Mouse (Mus musculus) small intestine, adult 2 months (tissue): ENCODE measurements around the gene Disp2. TPM values are rescaled to one million over a fixed set of nuclear protein-coding genes. Genes with fewer than 3 reads are reported as not detected.

Source experiments
- H3K27ac ChIP-seq: fragments of 200-500 bp; 2 replicates; pipeline ENCODE4 v1.5.1; 2012; ENCODE audit warnings: low read depth, low read length, control low read depth, inconsistent platforms; ENCODE audit not compliant: insufficient read depth
- H3K27me3 ChIP-seq: fragments of 200-500 bp; 2 replicates; pipeline ENCODE4 v1.6.1; 2012; ENCODE audit warnings: mild to moderate bottlenecking, moderate library complexity, low read length, inconsistent platforms; ENCODE audit not compliant: control insufficient read depth, insufficient read depth
- H3K36me3 ChIP-seq: fragments of 200-500 bp; 2 replicates; pipeline ENCODE4 v1.6.1; 2012; ENCODE audit warnings: mild to moderate bottlenecking, low read length, control low read depth, inconsistent platforms; ENCODE audit not compliant: control insufficient read depth, insufficient read depth
- H3K4me1 ChIP-seq: fragments of 200-500 bp; 2 replicates; pipeline ENCODE4 v1.6.1; 2012; ENCODE audit warnings: low read length, inconsistent platforms, mixed read lengths; ENCODE audit not compliant: control insufficient read depth, insufficient read depth, insufficient read length
- H3K4me3 ChIP-seq: fragments of 200-500 bp; 2 replicates; pipeline ENCODE4 v1.5.1; 2012; ENCODE audit warnings: low read depth, mild to moderate bottlenecking, control low read depth, inconsistent platforms, low read length, moderate library complexity
- CTCF ChIP-seq: fragments of 200-500 bp; IDR thresholded peaks from 2 replicates; pipeline ENCODE4 v1.5.1; 2012; ENCODE audit warnings: low read depth, mild to moderate bottlenecking, control low read depth, inconsistent platforms, low read length, moderate library complexity, mixed read lengths; ENCODE audit not compliant: insufficient replicate concordance, insufficient read length; ENCODE audit errors: extremely low read depth
- POLR2A ChIP-seq: fragments of 200-500 bp; IDR thresholded peaks from 2 replicates; pipeline ENCODE4 v1.6.1; 2012; ENCODE audit warnings: low read depth, mild to moderate bottlenecking, control low read depth, inconsistent platforms, low read length, moderate library complexity
- WGBS: fragments of 180-500 bp; shearing (Covaris S2); methylation state at CpG from one replicate; pipeline ENCODE4 v1.1.7; 2018; 5-methylcytosine and 5-hydroxymethylcytosine counted together
- polyA plus RNA-seq: library from polyadenylated mRNA; depleted of rRNA; stranded (reverse); fragments of >200 nt; gene quantifications from 2 replicates; pipeline ENCODE4 v1.2.3, GENCODE M21; 2012; rRNA removed

The Disp2 gene
- polyA plus RNA-seq, 1 experiment, result 3.5 TPM

DNA sequence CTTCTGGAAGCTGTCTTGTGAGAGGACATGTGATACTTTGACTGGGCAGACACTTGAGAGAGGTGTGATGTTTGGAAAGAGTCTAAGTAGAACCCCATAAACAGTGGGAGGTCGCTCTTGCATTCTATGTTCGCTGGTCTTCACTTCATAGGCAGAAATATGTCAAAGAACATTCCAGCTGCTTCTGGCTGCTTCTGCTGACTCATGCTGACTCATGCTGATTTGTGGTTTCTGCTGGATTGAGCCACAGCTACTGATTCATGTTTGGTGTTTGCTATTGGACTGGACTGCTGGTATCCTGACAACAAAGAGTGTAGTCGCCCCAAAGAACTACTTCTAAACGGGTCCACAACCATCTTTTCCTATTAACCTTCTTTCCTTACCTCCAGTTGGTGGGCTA lies 62.3 kb downstream of the Disp2 start:
- Histone ChIP-seq H3K36me3 (no peaks in the 10 kb centered on the region), H3K4me1 (peaks cover 3% of the 10 kb centered on the region; the same call in 1 of the 2 replicates), H3K27ac (no peak overlapping the region), H3K4me3 (no peak overlapping the region), H3K27me3 (no peaks in the 10 kb centered on the region)
- TF ChIP-seq POLR2A (no peak), CTCF (no peak)
- WGBS, result 81% methylated on average over 4 of the region's 4 CpGs

DNA sequence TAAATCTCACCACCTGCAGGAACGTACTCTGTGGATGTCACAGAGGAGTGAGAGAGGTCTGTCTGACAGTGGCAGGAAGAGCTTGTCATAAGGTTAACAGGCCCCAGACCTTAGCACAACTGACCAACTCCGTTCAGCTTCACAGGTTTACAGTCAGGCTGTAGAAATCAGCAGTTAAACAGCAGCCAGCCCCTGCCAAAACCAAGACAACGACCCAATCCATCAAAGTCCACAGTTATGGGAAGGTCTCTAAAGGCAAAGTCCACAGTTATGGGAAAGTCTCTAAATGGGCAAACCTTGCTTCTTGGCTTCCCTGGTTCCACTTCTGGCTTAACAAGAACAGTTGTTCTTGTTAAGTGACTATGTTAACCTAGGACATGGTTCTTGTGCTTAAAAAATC lies 64.9 kb downstream of the Disp2 start:
- TF ChIP-seq POLR2A, result no peak
- TF ChIP-seq CTCF, result no peak
- no peaks in the 10 kb centered on the region for H3K36me3 ChIP-seq
- peaks cover 3% of the 10 kb centered on the region; the same call in 1 of the 2 replicates for H3K4me1 ChIP-seq
- no peaks in the 10 kb centered on the region for H3K27me3 ChIP-seq
- H3K27ac ChIP-seq, result no peak overlapping the region
- 55% methylated on average over 3 of the region's 3 CpGs for WGBS
- no peak overlapping the region for H3K4me3 ChIP-seq

- WGBS, result 17% methylated on average over 7 of the region's 7 CpGs
Measured at GRCm38 (mm10) chr2:118846246-118846645, 66.7 kb downstream of the Disp2 start.

DNA sequence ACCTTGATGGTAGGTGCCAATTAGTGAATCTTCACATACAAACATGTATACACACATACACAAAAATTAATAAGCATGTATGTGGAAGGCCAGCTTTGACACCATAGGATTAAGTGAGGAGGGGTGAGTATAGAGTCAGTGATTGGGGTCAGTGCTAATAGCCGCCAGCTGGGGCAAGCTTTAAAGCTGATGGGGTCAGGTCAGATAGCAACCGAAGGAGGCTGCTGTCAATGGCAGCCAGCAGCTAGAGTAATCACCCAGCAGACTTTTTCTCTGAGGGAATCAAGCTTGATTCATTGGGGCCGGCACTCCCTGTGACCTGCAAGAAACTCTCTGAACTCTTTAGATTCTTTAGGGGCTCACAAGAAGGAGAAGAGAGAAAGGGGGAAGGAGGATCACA lies 72.2 kb downstream of the Disp2 start:
- H3K27ac ChIP-seq, result no peak overlapping the region
- no peak overlapping the region for H3K4me3 ChIP-seq
- TF ChIP-seq CTCF (no peak), POLR2A (no peak)
- no peaks in the 10 kb centered on the region for H3K27me3 ChIP-seq
- no peaks in the 10 kb centered on the region for H3K36me3 ChIP-seq
- H3K4me1 ChIP-seq, result no peaks in the 10 kb centered on the region
- 54% methylated on average over 3 of the region's 3 CpGs for WGBS

More at GRCm38 (mm10) chr2:118846246-118846645, 66.7 kb downstream of the Disp2 start:
- peaks cover 3% of the 10 kb centered on the region; the same call in 1 of the 2 replicates for H3K4me1 ChIP-seq
- H3K36me3 ChIP-seq, result no peaks in the 10 kb centered on the region
- no peaks in the 10 kb centered on the region for H3K27me3 ChIP-seq
- H3K27ac ChIP-seq, result no peak overlapping the region
- TF ChIP-seq CTCF (no peak), POLR2A (no peak)
- H3K4me3 ChIP-seq, result no peak overlapping the region

Other genes starting within 250 kb of the Disp2 start
- gene Bmf, start 230.0 kb upstream of the Disp2 start, polyA plus RNA-seq, result 4.1 and 10.3 TPM in 2 replicates
- 2.2 and 4.1 TPM in 2 replicates for gene Bub1b, start 181.5 kb upstream of the Disp2 start, polyA plus RNA-seq
- 1.8 and 2.0 TPM in 2 replicates for gene Pak6, start 116.4 kb upstream of the Disp2 start, polyA plus RNA-seq
- 0.13 and 1.4 TPM in 2 replicates for gene Ankrd63, start 75.8 kb upstream of the Disp2 start, polyA plus RNA-seq
- gene Plcb2, start 51.3 kb upstream of the Disp2 start, polyA plus RNA-seq, result 2.9 and 6.2 TPM in 2 replicates
- 6.2 and 8.8 TPM in 2 replicates for gene Inafm2, start 34.0 kb upstream of the Disp2 start, polyA plus RNA-seq
- 2.4 and 3.3 TPM in 2 replicates for gene Ccdc9b, start 17.1 kb upstream of the Disp2 start, polyA plus RNA-seq
- gene Phgr1, start 7.0 kb upstream of the Disp2 start, polyA plus RNA-seq, result 2,253 and 5,176 TPM in 2 replicates
- 1.5 and 4.7 TPM in 2 replicates for gene Knstrn, start 34.3 kb downstream of the Disp2 start, polyA plus RNA-seq
- 17.6 and 25.7 TPM in 2 replicates for gene Ivd, start 82.2 kb downstream of the Disp2 start, polyA plus RNA-seq
- 11.8 and 24.6 TPM in 2 replicates for gene Bahd1, start 120.7 kb downstream of the Disp2 start, polyA plus RNA-seq
- 3.8 and 4.0 TPM in 2 replicates for gene Chst14, start 146.8 kb downstream of the Disp2 start, polyA plus RNA-seq
- 3.9 and 10.0 TPM in 2 replicates for gene Ccdc32, start 249.7 kb downstream of the Disp2 start, polyA plus RNA-seq